Mouse (Mus musculus) testis, adult 2 months (tissue): Measurements from ENCODE around the gene Cryz.

Experiments used
- CTCF ChIP-seq: fragments of 200-500 bp; IDR thresholded peaks from 2 replicates; pipeline ENCODE4 v1.5.1; 2012; ENCODE audit warnings: low read depth, mild to moderate bottlenecking, inconsistent platforms, low read length, moderate library complexity; ENCODE audit not compliant: control insufficient read depth, insufficient read depth, insufficient replicate concordance
- POLR2A ChIP-seq: fragments of 200-500 bp; IDR thresholded peaks from 2 replicates; pipeline ENCODE4 v1.6.1; 2012; ENCODE audit warnings: low read depth, mild to moderate bottlenecking, inconsistent platforms, low read length, moderate library complexity; ENCODE audit not compliant: control insufficient read depth

DNA sequence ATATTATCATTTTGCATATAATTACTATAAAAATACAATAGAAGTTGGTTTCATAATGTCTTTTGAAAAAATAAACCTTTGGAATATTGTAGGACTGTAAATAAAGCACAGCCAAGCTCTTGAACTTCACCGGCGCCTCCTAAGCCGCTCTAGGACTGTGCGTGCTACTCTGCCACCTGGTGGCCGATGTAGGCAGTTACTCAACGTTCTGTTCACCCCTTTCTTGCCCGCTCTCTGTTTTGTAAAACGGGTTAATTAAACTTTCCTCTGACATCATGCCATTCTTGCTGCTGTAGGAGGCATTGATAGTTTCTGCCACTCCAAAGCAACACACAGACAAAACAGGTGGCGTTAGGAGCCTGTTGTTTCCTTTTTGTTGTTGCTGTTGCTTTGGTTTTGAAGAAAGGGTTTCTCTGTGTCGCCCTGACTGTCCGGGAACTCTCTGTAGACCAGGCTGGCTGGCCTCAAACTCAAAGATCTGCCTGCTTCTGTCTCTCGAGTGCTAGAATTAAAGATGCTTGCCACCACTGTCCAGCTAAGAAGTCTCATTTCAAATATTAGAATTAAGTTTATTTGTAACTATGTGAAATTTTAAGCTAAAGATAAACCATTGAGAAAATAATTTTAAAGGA is 24.1 kb upstream of the Cryz start:
- TF ChIP-seq CTCF = peak; percentile 88
- TF ChIP-seq POLR2A = no peak
